Mouse (Mus musculus) frontal cortex, postnatal 14 days (tissue): ENCODE measurements at regions not wholly inside any gene's neighbourhood (a gene's known extent, or its start where the extent isn't known, plus 50 kb on each side); places are given as distances from the start of the nearest gene placed in this dataset.

Source experiments
- DNase-seq, 2 experiments: peaks; one replicate each; pipeline ENCODE4 v3.0.0; 2022; ENCODE audit warnings: low spot score in 2 of 2

DNA sequence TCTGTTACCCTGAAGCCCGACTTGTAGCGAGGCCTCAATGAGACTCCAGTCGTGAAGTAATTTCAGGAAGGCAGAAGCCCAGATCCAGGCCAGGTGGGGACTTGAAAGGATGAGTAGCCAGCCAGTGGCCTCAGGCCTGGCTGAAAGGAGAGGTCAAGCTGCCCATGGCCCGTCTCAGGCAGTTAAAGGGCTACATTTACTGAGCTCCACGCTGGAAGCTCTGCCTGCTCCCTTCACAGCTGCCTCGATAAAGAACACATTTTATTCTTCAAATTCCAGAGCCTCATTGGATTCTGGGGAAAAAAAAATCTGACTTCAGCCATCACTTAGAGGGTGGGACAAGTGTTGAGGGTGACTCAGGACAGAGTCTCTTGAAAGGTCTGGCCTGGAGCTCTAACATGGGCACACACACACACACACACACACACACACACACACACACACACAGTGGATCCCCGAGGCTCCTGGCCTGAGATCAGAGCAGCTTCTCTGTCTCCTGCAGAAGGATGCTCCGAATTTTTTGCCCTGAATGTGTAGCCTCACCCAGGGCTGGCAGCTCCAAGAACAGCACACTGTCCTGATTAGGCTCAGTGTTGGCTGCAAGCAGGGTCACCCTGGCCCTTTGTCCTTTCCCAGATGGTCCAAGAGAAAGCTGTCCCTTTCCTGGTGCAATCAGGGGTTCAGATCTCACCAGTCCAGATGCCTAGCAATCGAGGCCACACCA lies 53.0 kb downstream of the Gadd45g start:
- DNase-seq: no peak

DNA sequence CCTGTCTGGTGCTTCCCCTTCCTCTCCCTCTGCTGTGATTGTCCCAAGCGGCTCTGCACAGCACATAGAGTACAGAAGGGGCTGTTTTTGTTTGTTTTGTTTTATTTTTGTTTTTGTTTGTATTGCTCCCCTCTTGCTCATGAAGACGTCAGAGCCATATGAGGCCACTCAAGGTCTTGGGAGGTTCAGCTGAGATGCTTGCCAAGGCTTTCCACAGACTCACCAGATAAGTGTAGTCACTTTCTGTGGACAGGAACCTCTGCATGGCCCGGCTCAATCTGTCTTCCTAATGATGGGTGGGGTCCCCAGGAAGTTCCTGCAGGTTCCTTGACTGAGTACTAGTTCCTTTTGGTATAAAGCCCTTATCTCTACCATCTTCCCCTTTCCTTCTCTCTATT lies 53.6 kb downstream of the Gadd45g start:
- no peak for DNase-seq

- peak in 1 of 2 experiments; percentile 38 for DNase-seq
These were observed 56.2 kb downstream of the Gadd45g start for GRCm38 (mm10) chr13:51902482-51903285.

DNA sequence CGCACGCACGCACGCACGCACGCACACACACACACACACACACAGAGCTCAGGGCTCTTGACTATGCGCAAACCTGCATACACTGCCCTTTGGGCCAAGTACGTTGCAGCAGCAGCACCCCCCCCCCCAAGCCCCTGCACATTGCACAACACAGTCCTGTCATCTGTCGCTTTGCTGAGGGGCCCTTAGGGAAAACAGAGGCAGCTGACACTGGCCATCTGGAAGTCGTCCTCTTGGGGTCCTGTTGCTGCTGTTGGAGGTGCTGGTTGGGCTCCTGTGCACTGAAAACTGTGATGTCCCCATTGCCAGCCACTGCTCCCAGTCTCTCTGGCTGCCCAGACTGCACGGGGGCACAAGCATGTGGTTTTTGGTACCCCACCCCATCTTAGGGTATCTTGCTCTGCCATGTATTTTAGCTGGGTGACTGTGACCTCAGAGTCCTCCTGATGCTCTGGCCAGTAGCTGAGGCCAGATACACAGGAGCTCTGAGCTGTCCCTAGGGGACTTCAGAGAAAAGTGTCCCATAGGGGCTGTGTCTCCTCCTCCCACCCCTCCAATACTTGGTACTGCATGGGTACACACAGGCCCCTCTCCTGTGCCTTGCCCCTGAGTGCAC lies 57.0 kb downstream of the Gadd45g start:
- DNase-seq: no peak

GRCm38 (mm10) chr13:51905270-51905669 lies 58.8 kb downstream of the Gadd45g start:
- DNase-seq: no peak

GRCm38 (mm10) chr13:51906103-51906502 lies 59.6 kb downstream of the Gadd45g start:
- no peak for DNase-seq

DNA sequence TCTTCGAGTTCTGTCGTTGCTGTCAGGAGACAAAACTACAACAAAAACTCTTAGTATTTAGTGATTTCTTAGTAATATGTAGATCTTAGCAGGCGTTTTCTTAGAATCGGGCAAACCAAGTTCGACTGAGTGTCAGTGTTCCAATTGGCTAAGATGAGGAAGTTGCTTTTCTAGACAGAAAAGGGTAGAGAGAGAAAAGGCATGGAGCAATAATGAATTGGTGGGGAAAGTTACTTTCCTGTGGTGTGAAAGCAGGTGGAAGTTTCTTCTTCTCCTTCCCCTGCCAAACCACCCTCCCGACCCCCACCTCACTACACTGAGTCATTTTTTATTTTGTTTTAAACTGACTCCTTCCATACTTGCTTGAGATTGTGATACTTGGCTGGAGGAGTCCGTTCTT lies 62.0 kb downstream of the Gadd45g start:
- DNase-seq: no peak

DNA sequence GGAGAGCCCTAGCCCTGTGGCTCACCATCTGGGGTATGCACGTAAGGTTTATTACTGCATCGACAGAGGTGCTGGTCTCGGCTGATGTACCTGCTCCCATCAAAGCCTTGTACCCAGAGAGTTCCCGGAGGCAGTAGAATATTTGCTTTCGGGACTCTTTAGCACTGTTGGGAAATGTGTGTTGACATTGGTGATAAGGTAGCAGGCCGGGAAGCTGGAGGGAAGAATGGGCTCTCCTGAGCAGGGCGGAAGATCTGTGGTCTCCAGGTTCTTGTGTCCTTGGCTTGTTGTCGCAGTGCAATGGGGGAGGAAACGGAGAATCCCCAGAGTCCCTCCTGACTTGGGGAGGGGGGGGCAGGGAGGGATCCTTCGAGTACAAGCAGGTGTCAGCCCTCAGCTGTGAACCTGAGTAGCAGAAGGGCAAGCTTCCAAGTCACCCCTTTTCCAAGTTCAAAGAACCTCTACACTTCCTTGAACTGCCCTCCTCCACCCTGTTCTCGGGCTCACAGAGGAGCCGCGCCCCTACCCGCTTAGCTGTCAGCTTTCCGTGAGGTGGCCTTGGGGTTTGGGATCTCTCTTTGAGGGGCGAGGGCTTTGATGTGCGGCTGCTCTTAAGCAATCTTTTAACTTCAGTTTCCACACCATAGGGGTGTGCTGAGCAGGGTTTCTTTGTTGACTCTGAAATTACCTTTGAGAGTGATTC lies 65.0 kb downstream of the Gadd45g start:
- DNase-seq: no peak

DNA sequence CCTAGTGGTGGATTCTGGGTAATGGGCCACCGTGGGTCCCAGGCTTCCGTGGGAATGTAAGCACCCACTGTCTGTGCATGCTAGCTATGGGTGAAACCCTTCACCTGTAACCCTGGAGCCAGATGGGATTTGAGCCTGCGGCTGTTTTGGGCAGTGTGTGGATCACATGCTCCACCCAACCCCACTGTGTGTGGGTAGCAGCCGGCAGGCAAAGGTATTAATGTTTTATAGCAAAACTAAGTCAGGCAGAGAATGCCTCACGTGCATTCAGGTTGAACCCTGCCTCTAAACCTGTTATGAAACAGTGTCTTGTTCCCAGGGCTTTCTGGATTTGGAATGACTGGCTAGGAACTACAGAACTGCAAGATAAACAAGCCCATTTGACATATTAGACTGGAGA lies 66.0 kb downstream of the Gadd45g start:
- DNase-seq: no peak

DNA sequence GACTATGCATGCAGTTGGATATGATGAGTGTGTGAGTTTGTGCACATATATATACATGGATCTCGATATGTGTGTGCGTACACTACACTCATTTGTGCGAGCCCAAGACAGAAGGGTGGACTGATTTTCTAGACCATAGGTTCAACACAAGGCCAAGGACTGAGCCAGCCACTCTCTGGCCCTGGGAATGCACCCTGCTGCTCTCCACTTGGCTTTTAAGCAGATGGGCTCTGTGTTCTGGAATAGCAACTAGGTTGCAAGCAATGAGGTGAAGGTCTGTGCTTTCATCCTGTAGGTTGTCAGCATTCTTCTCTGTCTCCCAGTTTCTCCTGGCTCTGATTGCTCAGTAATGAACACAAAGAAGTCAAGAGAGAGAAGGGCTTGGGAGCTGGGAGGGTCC lies 66.5 kb downstream of the Gadd45g start:
- no peak for DNase-seq

DNA sequence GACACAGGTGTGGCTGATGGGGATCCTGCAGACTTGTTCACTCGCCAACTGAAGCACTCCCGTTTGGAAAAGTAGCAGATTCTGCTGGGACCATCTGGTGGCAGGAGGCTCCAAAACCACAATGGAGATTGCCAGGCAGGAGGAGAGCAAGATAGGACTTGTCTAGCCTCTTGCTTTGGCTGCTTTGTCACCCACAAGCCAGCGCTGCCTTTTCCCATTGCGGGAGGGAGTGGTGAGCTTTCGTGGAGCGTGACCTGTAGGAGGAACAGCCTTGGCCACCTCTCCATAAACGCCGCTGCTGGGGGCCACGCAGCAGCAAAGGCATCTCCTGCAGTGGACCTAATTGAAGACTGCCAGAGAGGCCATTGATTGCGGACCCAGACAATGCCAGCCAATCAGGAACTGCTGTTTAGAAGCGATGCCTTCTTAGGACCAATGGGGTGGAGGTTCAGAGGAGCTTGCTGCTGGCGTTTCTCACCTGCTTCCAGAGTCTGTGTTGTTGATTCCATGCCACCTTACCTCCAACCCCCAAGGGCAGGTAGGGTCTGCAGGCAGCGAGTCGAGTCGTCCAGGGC lies 70.3 kb downstream of the Gadd45g start:
- DNase-seq: no peak

DNA sequence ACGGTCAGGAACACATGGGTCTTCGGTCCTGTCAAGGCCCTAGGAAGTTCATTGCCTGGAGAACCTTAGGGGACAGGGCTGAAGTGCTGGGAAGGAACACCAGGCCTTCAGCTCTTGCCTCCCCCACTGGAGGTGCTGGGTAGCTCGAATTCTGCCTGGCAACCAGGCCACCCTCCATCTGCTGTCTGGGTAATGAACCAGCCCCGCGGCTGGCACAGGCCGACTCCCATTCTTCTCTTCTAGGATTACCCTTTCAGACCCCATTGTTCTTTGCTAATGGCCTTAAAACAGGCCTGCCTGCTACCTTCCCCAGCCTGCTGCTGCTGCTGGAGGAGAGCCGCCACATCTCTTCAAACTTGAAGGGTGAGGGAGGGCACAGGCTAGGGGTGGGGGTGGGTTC lies 71.2 kb downstream of the Gadd45g start:
- DNase-seq: no peak

GRCm38 (mm10) chr13:51918108-51918507 lies 71.6 kb downstream of the Gadd45g start:
- no peak for DNase-seq

GRCm38 (mm10) chr13:51918781-51919170 lies 72.3 kb downstream of the Gadd45g start:
- DNase-seq: no peak

DNA sequence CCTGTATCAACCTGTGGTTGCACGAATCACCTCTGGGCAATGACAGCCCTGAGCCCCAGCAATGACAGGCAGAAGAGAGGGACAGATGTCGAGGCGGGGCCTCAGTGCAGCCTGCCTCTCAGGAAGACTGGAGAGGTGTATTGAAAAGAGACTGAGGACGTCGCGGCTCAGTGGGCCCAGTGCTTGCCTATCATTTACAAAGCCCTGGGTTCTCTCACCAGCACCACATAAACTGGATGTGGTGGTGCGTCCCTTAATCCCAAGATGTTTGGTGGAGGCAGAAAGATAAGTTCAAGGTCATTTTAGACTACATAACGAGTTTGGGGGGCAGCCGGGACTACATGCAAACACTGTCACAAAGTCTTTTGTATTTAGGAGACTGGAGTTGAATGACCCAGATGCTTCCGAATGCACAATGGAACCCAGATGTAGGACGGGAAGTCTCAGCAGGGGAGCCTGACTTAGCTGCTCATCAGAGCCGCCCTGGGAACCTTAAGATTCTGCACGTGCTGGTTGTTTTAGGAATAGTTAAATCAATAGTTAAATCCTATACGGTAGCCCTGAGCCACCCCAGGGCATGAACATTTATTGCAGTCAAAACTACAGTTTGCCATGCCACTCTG lies 72.8 kb downstream of the Gadd45g start:
- no peak for DNase-seq

- DNase-seq: no peak
These were observed 73.5 kb downstream of the Gadd45g start for GRCm38 (mm10) chr13:51919937-51920336.

DNA sequence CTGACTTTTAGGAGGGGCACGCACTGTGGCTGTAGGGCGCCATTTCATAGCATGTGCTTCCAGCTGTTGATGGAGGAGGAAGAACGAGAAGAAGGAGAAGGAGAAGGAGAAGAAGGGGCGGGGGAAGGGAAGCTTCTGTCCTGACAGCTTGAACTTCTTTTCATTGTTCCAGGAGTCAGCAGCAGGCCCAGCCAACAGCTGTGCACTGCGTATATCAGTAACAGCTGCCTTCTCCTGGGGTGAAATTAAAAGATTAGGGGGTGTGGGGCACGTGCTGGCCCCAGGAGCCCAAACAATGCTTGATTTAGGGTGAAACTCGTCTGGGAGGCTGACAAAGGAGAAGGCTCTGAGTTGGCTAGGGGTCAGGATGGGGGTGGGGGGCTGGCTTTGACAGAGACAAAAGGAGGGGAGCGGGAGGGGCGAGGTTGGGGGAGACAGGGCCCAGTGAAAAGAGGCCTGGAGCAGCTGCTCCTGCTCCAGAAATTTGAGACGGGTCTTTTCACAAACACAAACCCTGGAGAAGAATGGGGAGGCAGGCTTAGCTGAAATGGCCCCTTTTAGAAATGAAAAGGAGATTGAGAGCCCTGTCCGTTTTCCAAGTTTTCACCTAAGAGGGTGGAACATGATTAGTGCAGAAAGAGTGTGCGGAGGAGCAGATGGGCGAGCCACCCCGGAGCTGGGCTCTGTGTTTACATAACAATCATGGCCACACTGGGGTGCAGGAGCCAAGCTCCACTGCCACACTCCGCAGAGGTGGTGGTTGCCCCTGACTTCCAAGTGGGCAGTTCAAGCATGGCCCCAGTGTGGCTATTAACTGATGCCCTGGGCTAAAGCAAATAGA lies 74.3 kb downstream of the Gadd45g start:
- DNase-seq: no peak

DNA sequence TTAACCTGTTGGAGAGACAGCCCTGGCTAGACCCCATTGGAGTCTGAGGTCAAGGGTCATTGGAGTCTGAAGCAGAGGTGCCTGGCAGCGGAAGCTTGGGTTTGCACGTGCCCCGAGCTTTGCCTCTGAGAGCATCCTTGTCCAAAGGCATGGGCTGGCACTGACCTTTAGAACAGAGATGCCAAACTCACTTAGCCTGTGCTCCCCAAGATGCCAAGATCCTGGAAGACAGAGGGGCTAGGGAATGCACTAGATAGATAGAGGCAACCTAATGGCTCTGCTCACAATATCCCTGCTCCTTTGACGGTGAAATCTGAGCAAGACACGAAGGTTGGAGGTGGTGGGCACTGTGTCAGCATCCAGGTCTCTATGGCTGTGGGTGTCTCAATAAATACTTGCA lies 75.1 kb downstream of the Gadd45g start:
- DNase-seq: no peak

GRCm38 (mm10) chr13:51926764-51927163 lies 80.3 kb downstream of the Gadd45g start:
- DNase-seq: no peak

- DNase-seq: no peak
These were observed 83.3 kb downstream of the Gadd45g start for GRCm38 (mm10) chr13:51929730-51930129.
